Mouse (Mus musculus) stomach, postnatal 0 days (tissue): ENCODE measurements around the gene Ddx43.
"Not testable (repeated sequence)": the region's sequence is repeated elsewhere in the genome, so short reads cannot be mapped to it uniquely, and the experiment has no call there.

Experiments used
- CTCF ChIP-seq: IDR thresholded peaks from 2 replicates; pipeline ENCODE4 v1.5.1; 2016; ENCODE audit warnings: antibody characterized with exemption, low read depth, mild to moderate bottlenecking, moderate library complexity
- EP300 ChIP-seq: optimal IDR thresholded peaks from 2 replicates; pipeline ENCODE3; 2016; ENCODE audit warnings: antibody characterized with exemption

DNA sequence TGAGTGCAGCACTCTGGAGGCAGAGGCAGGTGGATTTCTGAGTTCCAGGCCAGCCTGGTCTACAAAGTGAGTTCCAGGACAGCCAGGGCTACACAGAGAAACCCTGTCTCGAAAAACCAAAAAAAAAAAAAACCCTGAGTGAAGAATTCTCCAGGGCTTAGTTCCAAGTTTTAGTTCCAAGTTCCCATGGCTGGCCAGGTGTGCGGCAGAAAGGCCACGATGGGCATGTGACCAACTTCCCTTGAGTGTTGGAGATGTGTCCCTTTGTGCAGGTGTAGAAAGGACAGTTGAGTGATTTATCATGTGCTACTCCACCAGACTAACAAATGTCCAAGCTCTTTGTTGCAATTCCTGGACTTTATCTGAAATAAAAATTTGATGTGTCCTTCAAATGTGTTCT lies 46.4 kb upstream of the Ddx43 start:
- not testable (repeated sequence) for TF ChIP-seq CTCF, EP300
